Mouse (Mus musculus) left cerebral cortex, adult 8-10 months (tissue): Measurements from ENCODE around the gene Magt1. TPM values are rescaled to one million over a fixed set of nuclear protein-coding genes. Genes with fewer than 3 reads are reported as not detected.
"Not testable (repeated sequence)": the region's sequence is repeated elsewhere in the genome, so short reads cannot be mapped to it uniquely, and the experiment has no call there.

ENCODE experiments used
- DNase-seq, 2 experiments: peaks; one replicate each; pipeline ENCODE4 v3.0.0; 2022; ENCODE audit warnings: low spot score in 2 of 2
- total RNA-seq, 4 experiments: library from RNA; stranded (reverse); gene quantifications; 2 replicates each; pipeline ENCODE4 v1.2.4; 2022

The Magt1 gene
- 10 to 100 TPM; 12.7 to 20.2 (median 15.2) TPM for total RNA-seq

GRCm38 (mm10) chrX:106011465-106012159, at the start of gene Magt1:
TSS of gene Magt1 (minus strand) at chrX:106011906.
- peak; percentile 46 to 82 for DNase-seq

- no peak for DNase-seq
Measured at GRCm38 (mm10) chrX:106048191-106048590, 36.5 kb upstream of the Magt1 start.

- DNase-seq, result no peak
Measured at GRCm38 (mm10) chrX:106045928-106046327, 34.2 kb upstream of the Magt1 start.

- DNase-seq, result no peak
Measured at GRCm38 (mm10) chrX:106045455-106045854, 33.7 kb upstream of the Magt1 start.

GRCm38 (mm10) chrX:106043863-106044617, 32.3 kb upstream of the Magt1 start:
- DNase-seq, result no peak

GRCm38 (mm10) chrX:106037185-106037752, 25.6 kb upstream of the Magt1 start:
- no peak for DNase-seq

GRCm38 (mm10) chrX:106035727-106036126, 24.0 kb upstream of the Magt1 start:
- DNase-seq, result no peak

- no peak for DNase-seq
Measured at GRCm38 (mm10) chrX:106031124-106031523, 19.4 kb upstream of the Magt1 start.

- no peak for DNase-seq
Measured at GRCm38 (mm10) chrX:106030176-106030575, 18.5 kb upstream of the Magt1 start.

GRCm38 (mm10) chrX:106027343-106027674, 15.6 kb upstream of the Magt1 start:
- no peak for DNase-seq

- DNase-seq, result peak; percentile 61 to 80
Measured at GRCm38 (mm10) chrX:106026418-106027342, 15.0 kb upstream of the Magt1 start, which contains the start of gene Atp7a. TSS of gene Atp7a (plus strand) at chrX:106027276.

GRCm38 (mm10) chrX:106017516-106017915, 5.8 kb upstream of the Magt1 start:
- no peak for DNase-seq

- DNase-seq, result no peak
Measured at GRCm38 (mm10) chrX:106017102-106017501, 5.4 kb upstream of the Magt1 start.

GRCm38 (mm10) chrX:106015571-106016322, 4.0 kb upstream of the Magt1 start, which contains the start of gene Cox7b:
TSS of gene Cox7b (plus strand) at chrX:106015700.
- peak; percentile 50 to 69 for DNase-seq

GRCm38 (mm10) chrX:106014741-106015377, 3.2 kb upstream of the Magt1 start:
- DNase-seq, result not testable (repeated sequence)

GRCm38 (mm10) chrX:106013217-106013616, 1.5 kb upstream of the Magt1 start:
- no peak for DNase-seq

GRCm38 (mm10) chrX:106012559-106012958, 853 bp upstream of the Magt1 start:
- DNase-seq, result no peak

- no peak for DNase-seq
Measured at GRCm38 (mm10) chrX:106010762-106011161, 944 bp downstream of the Magt1 start.

- no peak for DNase-seq
Measured at GRCm38 (mm10) chrX:106001605-106002004, 10.1 kb downstream of the Magt1 start.

GRCm38 (mm10) chrX:105957091-105957490, 54.6 kb downstream of the Magt1 start:
- DNase-seq, result not testable (repeated sequence)
